Mouse (Mus musculus) small intestine, adult 2 months (tissue): ENCODE measurements around the gene Pdia3. TPM values are rescaled to one million over a fixed set of nuclear protein-coding genes. Genes with fewer than 3 reads are reported as not detected.
"Not testable (repeated sequence)": the region's sequence is repeated elsewhere in the genome, so short reads cannot be mapped to it uniquely, and the experiment has no call there.

Source experiments
- H3K27ac ChIP-seq: fragments of 200-500 bp; 2 replicates; pipeline ENCODE4 v1.5.1; 2012; ENCODE audit warnings: low read depth, low read length, control low read depth, inconsistent platforms; ENCODE audit not compliant: insufficient read depth
- H3K27me3 ChIP-seq: fragments of 200-500 bp; 2 replicates; pipeline ENCODE4 v1.6.1; 2012; ENCODE audit warnings: mild to moderate bottlenecking, moderate library complexity, low read length, inconsistent platforms; ENCODE audit not compliant: control insufficient read depth, insufficient read depth
- H3K36me3 ChIP-seq: fragments of 200-500 bp; 2 replicates; pipeline ENCODE4 v1.6.1; 2012; ENCODE audit warnings: mild to moderate bottlenecking, low read length, control low read depth, inconsistent platforms; ENCODE audit not compliant: control insufficient read depth, insufficient read depth
- H3K4me1 ChIP-seq: fragments of 200-500 bp; 2 replicates; pipeline ENCODE4 v1.6.1; 2012; ENCODE audit warnings: low read length, inconsistent platforms, mixed read lengths; ENCODE audit not compliant: control insufficient read depth, insufficient read depth, insufficient read length
- H3K4me3 ChIP-seq: fragments of 200-500 bp; 2 replicates; pipeline ENCODE4 v1.5.1; 2012; ENCODE audit warnings: low read depth, mild to moderate bottlenecking, control low read depth, inconsistent platforms, low read length, moderate library complexity
- CTCF ChIP-seq: fragments of 200-500 bp; IDR thresholded peaks from 2 replicates; pipeline ENCODE4 v1.5.1; 2012; ENCODE audit warnings: low read depth, mild to moderate bottlenecking, control low read depth, inconsistent platforms, low read length, moderate library complexity, mixed read lengths; ENCODE audit not compliant: insufficient replicate concordance, insufficient read length; ENCODE audit errors: extremely low read depth
- POLR2A ChIP-seq: fragments of 200-500 bp; IDR thresholded peaks from 2 replicates; pipeline ENCODE4 v1.6.1; 2012; ENCODE audit warnings: low read depth, mild to moderate bottlenecking, control low read depth, inconsistent platforms, low read length, moderate library complexity
- WGBS: fragments of 180-500 bp; shearing (Covaris S2); methylation state at CpG from one replicate; pipeline ENCODE4 v1.1.7; 2018; 5-methylcytosine and 5-hydroxymethylcytosine counted together
- polyA plus RNA-seq: library from polyadenylated mRNA; depleted of rRNA; stranded (reverse); fragments of >200 nt; gene quantifications from 2 replicates; pipeline ENCODE4 v1.2.3, GENCODE M21; 2012; rRNA removed

The Pdia3 gene
- polyA plus RNA-seq, 1 experiment: 1,104 TPM

GRCm38 (mm10) chr2:121477491-121478266 lies 64.1 kb downstream of the Pdia3 start:
- Histone ChIP-seq H3K27ac (no peak overlapping the region), H3K4me1 (no peaks in the 10 kb centered on the region)
- WGBS: 76% methylated on average over 3 of the region's 3 CpGs

DNA sequence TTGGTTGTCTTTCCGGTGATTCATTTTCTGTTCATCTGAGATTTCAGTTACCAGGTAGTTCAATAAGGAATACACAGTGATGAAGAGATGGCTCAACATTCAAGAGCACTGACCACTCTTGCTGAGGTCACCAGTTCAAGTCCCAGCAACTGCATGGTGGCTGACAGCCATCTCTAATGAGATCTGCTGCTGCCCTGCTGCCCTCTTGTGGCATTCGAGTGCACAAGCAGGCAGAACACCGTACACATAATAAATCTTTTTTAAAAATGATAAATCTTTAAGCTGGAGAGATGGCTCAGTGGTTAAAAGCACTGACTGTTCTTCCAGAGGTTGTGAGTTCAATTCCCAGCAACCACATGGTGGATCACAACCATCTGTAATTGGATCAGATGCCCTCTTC lies 66.9 kb downstream of the Pdia3 start:
- Histone ChIP-seq H3K4me3 (no peak overlapping the region), H3K36me3 (no peaks in the 10 kb centered on the region), H3K4me1 (no peaks in the 10 kb centered on the region), H3K27ac (no peak overlapping the region), H3K27me3 (no peaks in the 10 kb centered on the region)
- WGBS: 48% methylated on average over 3 of the region's 3 CpGs
- no peak for TF ChIP-seq POLR2A
- peak; percentile 67; the same call in 1 of the 2 replicates for TF ChIP-seq CTCF

More at GRCm38 (mm10) chr2:121477491-121478266, 64.1 kb downstream of the Pdia3 start:
- H3K27me3 ChIP-seq: no peaks in the 10 kb centered on the region
- H3K4me3 ChIP-seq: no peak overlapping the region
- no peak for TF ChIP-seq CTCF
- TF ChIP-seq POLR2A: no peak
- no peaks in the 10 kb centered on the region for H3K36me3 ChIP-seq

DNA sequence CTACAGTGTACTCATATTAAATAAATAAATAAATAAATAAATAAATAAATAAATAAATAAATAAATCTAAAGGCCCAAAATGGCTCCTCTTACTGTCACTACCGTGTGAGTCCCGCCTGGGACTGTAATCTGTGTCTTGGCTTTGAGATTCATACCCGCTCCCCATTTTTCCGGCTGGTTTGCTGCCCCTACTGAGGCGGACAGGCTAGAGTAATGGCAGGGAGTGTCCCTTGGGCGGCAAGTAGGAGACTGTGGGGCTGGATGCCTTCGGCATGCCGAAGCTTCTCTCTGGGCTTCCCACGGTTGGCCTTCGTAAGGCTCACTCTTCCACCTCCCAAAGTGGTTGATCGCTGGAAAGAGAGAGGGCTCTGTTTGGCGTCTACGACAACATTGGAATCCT lies 67.3 kb downstream of the Pdia3 start:
- WGBS: 81% methylated on average over 13 of the region's 13 CpGs
- not testable (repeated sequence) for H3K27ac ChIP-seq, H3K36me3 ChIP-seq, H3K27me3 ChIP-seq, H3K4me1 ChIP-seq, H3K4me3 ChIP-seq

DNA sequence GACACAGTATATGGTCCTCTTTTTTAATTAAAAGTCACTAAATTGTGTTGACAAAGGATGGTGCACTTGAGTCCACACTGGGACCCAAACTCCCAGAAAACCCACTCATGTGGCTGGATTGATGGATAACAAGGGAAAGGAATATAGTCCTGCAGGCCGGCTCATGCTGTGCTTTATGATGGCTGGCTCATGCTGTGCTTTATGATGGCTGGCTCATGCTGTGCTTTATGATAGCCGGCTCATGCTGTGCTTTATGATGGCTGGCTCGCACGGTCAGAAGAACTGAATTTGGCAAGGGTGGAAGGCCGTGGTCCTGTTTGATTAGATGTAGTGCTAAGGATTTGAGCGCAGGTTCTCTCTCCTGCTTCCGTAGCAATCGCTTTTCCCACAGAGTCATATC lies 70.0 kb downstream of the Pdia3 start:
- H3K27ac ChIP-seq: no peak overlapping the region
- TF ChIP-seq CTCF (no peak), POLR2A (no peak)
- no peak overlapping the region for H3K4me3 ChIP-seq
- H3K4me1 ChIP-seq: no peaks in the 10 kb centered on the region
- H3K27me3 ChIP-seq: no peaks in the 10 kb centered on the region
- 55% methylated on average over 8 of the region's 8 CpGs for WGBS
- H3K36me3 ChIP-seq: no peaks in the 10 kb centered on the region

- not testable (repeated sequence) for H3K4me3 ChIP-seq, H3K4me1 ChIP-seq, H3K27ac ChIP-seq, H3K36me3 ChIP-seq, H3K27me3 ChIP-seq
- 72% methylated on average over 2 of the region's 2 CpGs for WGBS
Observed at GRCm38 (mm10) chr2:121484403-121484802, 70.8 kb downstream of the Pdia3 start.

Other genes with a start within 250 kb of the Pdia3 start
- gene Tubgcp4, start 243.1 kb upstream of the Pdia3 start, polyA plus RNA-seq: 8.1 and 14.1 TPM in 2 replicates
- gene Zscan29, start 242.7 kb upstream of the Pdia3 start, polyA plus RNA-seq: 1.2 and 2.5 TPM in 2 replicates
- 4.6 and 9.5 TPM in 2 replicates for gene Trp53bp1, start 142.4 kb upstream of the Pdia3 start, polyA plus RNA-seq
- 1.9 and 2.2 TPM in 2 replicates for gene Map1a, start 124.2 kb upstream of the Pdia3 start, polyA plus RNA-seq
- 19.8 and 47.0 TPM in 2 replicates for gene Ppip5k1, start 58.4 kb upstream of the Pdia3 start, polyA plus RNA-seq
- 1,046 and 2,297 TPM in 2 replicates for gene Ckmt1, start 56.1 kb upstream of the Pdia3 start, polyA plus RNA-seq
- 0.55 and 1.0 TPM in 2 replicates for gene Strc, start 26.6 kb upstream of the Pdia3 start, polyA plus RNA-seq
- gene Catsper2, start within 50 bp of the Pdia3 start, polyA plus RNA-seq: 0.80 and 0.84 TPM in 2 replicates
- gene Ell3, start 30.5 kb downstream of the Pdia3 start, polyA plus RNA-seq: 1.2 and 2.7 TPM in 2 replicates
- gene Serf2, start 35.4 kb downstream of the Pdia3 start, polyA plus RNA-seq: 475 and 539 TPM in 2 replicates
- gene Hypk, start 39.5 kb downstream of the Pdia3 start, polyA plus RNA-seq: 1.5 and 3.3 TPM in 2 replicates
- 0.06 and 0.10 TPM in 2 replicates for gene Serinc4, start 43.0 kb downstream of the Pdia3 start, polyA plus RNA-seq
- 0.51 and 0.66 TPM in 2 replicates for gene Mfap1b, start 60.3 kb downstream of the Pdia3 start, polyA plus RNA-seq
- gene Mfap1a, start 92.9 kb downstream of the Pdia3 start, polyA plus RNA-seq: 0.20 and 0.63 TPM in 2 replicates
- gene Wdr76, start 92.9 kb downstream of the Pdia3 start, polyA plus RNA-seq: 0.47 and 1.6 TPM in 2 replicates